Mouse (Mus musculus) embryo, embryonic 11 days (tissue): ENCODE measurements at regions not wholly inside any gene's neighbourhood (a gene's known extent, or its start where the extent isn't known, plus 50 kb on each side); places are given as distances from the start of the nearest gene placed in this dataset.

Experiments used
- DNase-seq: peaks from one replicate; pipeline ENCODE4 v3.0.0-alpha.2; 2015

- peak; percentile 90 for DNase-seq
Observed at GRCm38 (mm10) chr2:30743976-30744620, 59.4 kb downstream of the 1700001O22Rik start.

- peak; percentile 49 for DNase-seq
Observed at GRCm38 (mm10) chr2:30743265-30743846, 60.1 kb downstream of the 1700001O22Rik start.

DNA sequence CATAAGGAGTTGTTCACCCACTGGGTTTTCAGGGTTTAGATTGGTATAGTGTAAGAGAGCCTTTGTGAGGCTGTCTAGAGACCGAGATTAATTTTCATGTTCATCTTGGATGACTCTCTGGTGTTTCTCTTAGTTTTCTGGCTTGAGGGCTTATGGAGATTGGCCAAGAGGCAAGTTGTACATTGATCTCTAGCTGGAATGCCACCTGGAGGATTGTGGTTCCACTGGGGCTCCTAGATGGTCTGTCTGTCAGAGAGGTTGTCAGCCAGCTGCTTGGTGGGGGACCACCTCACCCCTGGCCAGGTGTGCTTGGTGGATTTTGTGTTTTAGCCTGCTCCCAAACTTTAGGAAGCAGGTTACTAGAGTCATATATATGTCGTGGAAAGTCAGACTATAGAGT is 62.0 kb downstream of the 1700001O22Rik start:
- DNase-seq = no peak

- DNase-seq = no peak
Observed at GRCm38 (mm10) chr2:30737759-30738158, 65.7 kb downstream of the 1700001O22Rik start.

DNA sequence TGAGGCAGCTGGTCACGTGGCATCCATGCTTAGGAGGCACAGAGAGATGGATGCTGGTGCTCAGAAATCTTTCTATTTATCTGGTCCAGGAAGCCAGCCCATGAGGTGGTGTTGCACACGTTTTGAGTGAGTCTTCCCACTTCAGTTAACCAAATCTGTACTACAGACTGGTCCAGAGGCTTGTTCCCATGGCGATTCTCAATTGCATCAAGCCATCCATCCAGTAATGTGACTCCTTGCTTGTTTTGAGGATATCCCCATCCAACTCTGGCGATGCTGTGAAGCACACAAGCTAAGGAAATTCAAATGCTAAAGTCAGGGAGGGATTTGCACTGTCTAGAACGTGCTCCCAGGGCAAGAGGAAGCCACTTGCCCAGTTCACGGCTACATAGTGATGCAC is 66.8 kb downstream of the 1700001O22Rik start:
- DNase-seq = no peak

- no peak for DNase-seq
Observed at GRCm38 (mm10) chr2:30736236-30736635, 67.2 kb downstream of the 1700001O22Rik start.

DNA sequence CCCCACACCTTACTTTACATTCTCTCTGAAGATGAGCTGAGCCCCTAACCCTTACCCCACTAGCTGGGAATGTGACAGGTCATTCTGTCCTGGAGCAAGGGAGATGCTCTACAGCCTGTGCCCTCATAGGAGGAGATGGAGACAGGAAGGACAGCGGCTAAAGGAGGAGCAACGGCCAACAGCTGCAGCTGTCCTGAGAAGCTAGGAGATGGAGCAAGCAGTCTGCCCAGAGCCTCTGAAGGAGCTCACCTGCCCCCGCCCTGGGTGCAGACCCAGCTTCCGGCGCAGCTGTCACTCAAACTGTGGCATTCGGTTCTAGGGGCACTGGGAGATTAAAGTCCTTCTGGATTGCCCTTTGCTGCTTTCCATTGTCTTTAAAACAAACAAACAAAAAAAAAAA is 69.6 kb downstream of the 1700001O22Rik start:
- no peak for DNase-seq

DNA sequence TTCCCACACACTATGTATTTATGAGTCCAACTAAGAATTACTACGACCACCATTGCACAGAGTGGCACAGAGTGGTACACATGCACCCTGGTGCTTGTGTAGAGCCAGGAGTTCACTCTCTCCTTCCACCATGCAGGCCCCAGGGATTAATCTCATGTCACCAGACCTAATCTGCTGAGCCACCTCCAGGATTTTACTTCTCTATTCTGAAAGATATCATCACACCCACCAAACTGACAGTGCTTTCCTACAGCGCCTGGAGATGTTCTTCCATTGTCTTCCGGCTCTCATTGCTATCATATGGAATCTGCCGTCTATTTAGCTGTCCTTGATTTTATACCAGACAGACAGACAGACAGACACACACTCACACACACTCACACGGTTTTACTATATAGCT is 71.6 kb downstream of the 1700001O22Rik start:
- DNase-seq = no peak

DNA sequence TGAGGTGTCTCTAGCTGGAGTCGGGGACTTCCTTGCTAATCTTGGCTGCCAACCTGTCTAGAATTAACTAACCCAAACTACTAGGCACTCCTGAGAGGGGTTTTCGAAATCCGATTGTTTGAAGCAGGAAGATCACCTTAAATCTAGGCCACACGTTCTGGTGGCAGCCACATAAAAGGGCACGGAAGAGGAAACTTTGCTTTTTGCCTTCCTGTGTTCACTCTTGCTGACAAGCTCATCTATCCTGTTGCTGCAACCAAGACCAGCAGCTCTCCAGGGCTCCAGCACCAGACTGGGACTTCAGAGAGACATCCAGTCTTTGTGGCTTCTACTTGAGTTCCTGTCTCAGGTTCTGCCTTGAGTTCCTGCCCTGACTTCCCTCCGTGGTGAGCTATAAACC is 75.5 kb downstream of the 1700001O22Rik start:
- no peak for DNase-seq

GRCm38 (mm10) chr2:30725601-30726489 is 77.6 kb downstream of the 1700001O22Rik start:
- DNase-seq = peak; percentile 89

DNA sequence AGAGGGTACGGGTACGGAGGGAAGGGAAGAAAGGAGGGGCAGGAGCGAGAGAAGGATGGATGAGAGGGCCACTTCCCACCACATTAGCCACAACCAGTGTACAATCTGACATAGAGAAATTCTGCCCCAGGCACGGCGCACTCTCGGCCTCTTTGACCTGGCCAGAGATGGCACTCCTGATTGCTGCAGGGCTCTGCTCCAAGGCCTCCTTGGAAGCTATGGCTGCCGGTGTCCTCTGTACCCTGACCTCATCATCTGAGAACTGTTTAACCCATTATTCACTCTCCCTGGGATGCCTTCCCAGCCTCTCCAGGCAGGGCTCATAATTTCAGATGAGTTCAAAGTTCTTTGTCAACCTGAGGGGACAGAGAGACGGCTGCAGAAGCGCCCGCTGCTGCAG is 78.3 kb downstream of the 1700001O22Rik start:
- DNase-seq = no peak

- DNase-seq = no peak
Observed at GRCm38 (mm10) chr2:30724521-30724920, 78.9 kb downstream of the 1700001O22Rik start.

GRCm38 (mm10) chr2:30723059-30723587 is 80.3 kb downstream of the 1700001O22Rik start:
- DNase-seq = peak; percentile 66

GRCm38 (mm10) chr2:30722263-30723050 is 81.0 kb downstream of the 1700001O22Rik start:
- DNase-seq = peak; percentile 47

- peak; percentile 87 for DNase-seq
Observed at GRCm38 (mm10) chr2:30721473-30722262, 81.8 kb downstream of the 1700001O22Rik start.

- DNase-seq = no peak
Observed at GRCm38 (mm10) chr2:30721048-30721461, 82.4 kb downstream of the 1700001O22Rik start.

DNA sequence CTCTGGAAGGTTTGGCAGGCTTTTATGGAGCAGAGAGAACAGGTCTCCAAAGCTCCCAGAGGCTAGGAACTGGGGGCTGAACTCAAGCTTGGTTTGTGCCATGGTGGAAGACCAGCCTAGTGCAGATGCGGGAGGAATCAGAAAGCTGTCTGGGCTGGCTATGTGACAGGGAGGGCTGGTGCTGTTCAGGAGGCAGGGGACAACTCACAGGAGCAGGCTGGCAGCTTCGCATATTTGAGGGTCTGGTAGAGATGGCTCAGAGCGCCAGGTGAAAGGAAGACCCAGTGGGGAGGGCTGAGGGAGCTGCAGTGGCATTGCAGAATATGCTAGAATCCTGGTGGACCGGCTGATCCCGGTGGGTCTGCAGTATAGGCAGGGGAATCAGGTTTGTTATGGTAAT is 83.2 kb downstream of the 1700001O22Rik start:
- DNase-seq = no peak

GRCm38 (mm10) chr2:30719611-30720290 is 83.7 kb downstream of the 1700001O22Rik start:
- peak; percentile 59 for DNase-seq

GRCm38 (mm10) chr2:30718741-30719381 is 84.6 kb downstream of the 1700001O22Rik start:
- peak; percentile 97 for DNase-seq

DNA sequence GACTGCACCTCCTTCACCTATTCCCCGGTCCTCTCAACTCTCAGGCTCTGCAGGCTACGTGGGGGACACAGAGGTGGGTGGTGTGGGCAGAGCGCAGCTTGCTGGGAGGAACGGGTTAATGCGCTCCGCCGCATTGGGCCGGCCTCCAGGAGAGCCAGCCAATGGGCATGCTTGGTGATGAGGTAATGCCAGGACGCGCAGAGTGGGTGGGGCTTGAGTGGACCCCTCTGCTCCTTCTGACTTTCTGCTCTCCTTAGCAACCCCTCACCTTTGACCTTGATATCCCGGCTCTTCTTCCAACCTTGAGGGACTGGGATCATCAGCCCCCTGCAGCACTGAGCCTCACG is 85.2 kb downstream of the 1700001O22Rik start:
- DNase-seq = peak; percentile 96
